Mouse (Mus musculus): ENCODE data around the gene Bcl2. TPM values are rescaled to one million over a fixed set of nuclear protein-coding genes. Genes with fewer than 3 reads are reported as not detected.

The Bcl2 gene
- polyA plus RNA-seq, 1 experiment = 4.7 TPM

- Histone ChIP-seq H3K27ac (ENCODE audit: insufficient read depth, low read length) (no peak overlapping the region), H3K4me1 (ENCODE audit: control insufficient read depth, insufficient read depth, low read length) (peaks cover 3% of the 10 kb centered on the region; the same call in 1 of the 2 replicates), H3K4me3 (ENCODE audit: insufficient read depth, low read length) (no peak overlapping the region)
- no peak for TF ChIP-seq POLR2A (IDR thresholded peaks at IDR 0.05; ENCODE audit: extremely low read depth, insufficient read depth, low read length)
- no peak for TF ChIP-seq CTCF (IDR thresholded peaks at IDR 0.05; ENCODE audit: extremely low read depth, insufficient read depth, low read length)
Observed at GRCm38 (mm10) chr1:106653441-106653860, 60.6 kb downstream of the Bcl2 start.

DNA sequence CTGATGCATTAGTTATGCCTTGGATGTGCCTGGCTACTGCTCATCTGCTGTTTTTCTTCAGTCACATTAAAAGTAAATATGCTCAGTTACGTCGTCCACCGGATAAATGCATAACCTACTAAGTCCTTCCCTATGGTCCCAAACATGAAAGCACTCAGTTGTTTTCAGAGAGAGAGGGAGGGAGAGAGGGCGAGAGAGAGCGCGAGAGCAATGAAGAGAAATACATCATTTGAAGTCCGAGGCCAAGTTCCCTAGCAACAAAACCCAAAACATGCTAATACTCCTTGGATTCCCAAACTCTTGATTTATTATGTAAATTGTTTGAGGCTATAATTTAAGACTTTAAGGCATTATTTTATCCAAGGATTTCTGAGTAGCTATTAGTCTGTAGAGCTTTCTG, 62.9 kb downstream of the Bcl2 start:
- Histone ChIP-seq H3K27ac (ENCODE audit: insufficient read depth, low read length) (no peak overlapping the region), H3K4me3 (ENCODE audit: insufficient read depth, low read length) (no peak overlapping the region), H3K4me1 (ENCODE audit: control insufficient read depth, insufficient read depth, low read length) (peaks cover 3% of the 10 kb centered on the region; the same call in 1 of the 2 replicates)
- TF ChIP-seq POLR2A (IDR thresholded peaks at IDR 0.05; ENCODE audit: extremely low read depth, insufficient read depth, low read length) = no peak
- no peak for TF ChIP-seq CTCF (IDR thresholded peaks at IDR 0.05; ENCODE audit: extremely low read depth, insufficient read depth, low read length)

DNA sequence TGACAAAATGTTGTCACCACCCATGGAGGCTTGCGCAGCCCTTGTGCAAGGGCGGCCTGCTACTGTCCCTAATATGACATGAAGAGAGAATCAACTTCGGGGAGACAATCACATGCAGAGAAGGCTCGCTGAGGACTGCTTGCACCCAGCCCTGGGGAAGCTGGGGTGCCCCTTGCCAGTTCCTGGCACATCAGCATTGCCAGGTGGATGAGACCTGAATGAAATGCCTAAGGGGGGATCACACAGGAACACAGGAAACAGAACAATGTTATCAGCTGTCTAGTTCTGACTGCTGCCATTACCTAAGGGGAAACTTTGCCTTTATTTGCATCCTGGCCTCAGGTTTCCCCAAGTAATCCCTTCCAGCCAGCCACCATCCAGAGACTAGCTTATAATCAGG, 63.6 kb downstream of the Bcl2 start:
- no peak overlapping the region for H3K27ac ChIP-seq (ENCODE audit: insufficient read depth, low read length)
- H3K4me3 ChIP-seq (ENCODE audit: insufficient read depth, low read length) = no peak overlapping the region
- peaks cover 3% of the 10 kb centered on the region; the same call in 1 of the 2 replicates for H3K4me1 ChIP-seq (ENCODE audit: control insufficient read depth, insufficient read depth, low read length)
- no peak for TF ChIP-seq POLR2A (IDR thresholded peaks at IDR 0.05; ENCODE audit: extremely low read depth, insufficient read depth, low read length)
- TF ChIP-seq CTCF (IDR thresholded peaks at IDR 0.05; ENCODE audit: extremely low read depth, insufficient read depth, low read length) = no peak

DNA sequence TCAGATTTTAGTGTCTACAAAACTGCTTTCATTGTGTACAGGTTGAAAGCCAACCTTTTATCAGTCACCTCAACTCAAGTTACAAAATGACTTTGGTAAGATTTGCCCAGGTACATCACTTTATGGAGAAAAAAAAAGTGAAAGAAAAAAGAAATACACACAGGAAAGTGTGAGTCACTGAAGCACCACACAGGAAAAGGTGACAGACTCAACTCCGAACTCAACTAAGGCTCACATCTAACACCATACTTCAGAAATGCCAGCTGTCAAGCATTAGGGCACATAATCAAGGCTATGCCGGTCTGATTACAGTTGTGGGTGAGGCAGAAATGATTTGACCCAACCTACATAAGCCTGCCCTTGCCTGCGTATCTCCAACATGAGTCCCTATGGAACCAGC, 66.7 kb downstream of the Bcl2 start:
- Histone ChIP-seq H3K4me3 (ENCODE audit: insufficient read depth, low read length) (no peak overlapping the region), H3K27ac (ENCODE audit: insufficient read depth, low read length) (no peak overlapping the region), H3K4me1 (ENCODE audit: control insufficient read depth, insufficient read depth, low read length) (no peaks in the 10 kb centered on the region)
- TF ChIP-seq CTCF (IDR thresholded peaks at IDR 0.05; ENCODE audit: extremely low read depth, insufficient read depth, low read length) = no peak
- TF ChIP-seq POLR2A (IDR thresholded peaks at IDR 0.05; ENCODE audit: extremely low read depth, insufficient read depth, low read length) = no peak

DNA sequence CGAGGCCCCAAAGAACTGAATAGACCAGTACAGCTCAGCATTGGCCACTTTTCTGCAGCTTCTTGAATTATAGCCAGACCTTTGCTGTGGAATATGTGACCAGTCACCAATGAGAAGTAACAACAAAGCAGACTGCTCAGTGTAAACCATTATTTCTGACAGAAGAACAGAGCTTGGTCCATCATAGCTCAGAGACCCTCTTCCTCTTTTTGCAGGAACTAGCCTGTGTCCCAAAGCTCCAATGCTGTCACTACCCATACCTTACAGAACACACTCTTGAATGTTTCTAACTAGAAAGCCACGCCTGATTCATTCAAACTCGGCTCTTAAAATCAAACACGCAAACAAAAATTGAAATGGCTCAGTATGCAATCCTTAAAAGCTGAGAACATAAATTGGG, 69.5 kb downstream of the Bcl2 start:
- no peak for TF ChIP-seq POLR2A (IDR thresholded peaks at IDR 0.05; ENCODE audit: extremely low read depth, insufficient read depth, low read length)
- TF ChIP-seq CTCF (IDR thresholded peaks at IDR 0.05; ENCODE audit: extremely low read depth, insufficient read depth, low read length) = no peak
- no peaks in the 10 kb centered on the region for H3K4me1 ChIP-seq (ENCODE audit: control insufficient read depth, insufficient read depth, low read length)
- H3K27ac ChIP-seq (ENCODE audit: insufficient read depth, low read length) = no peak overlapping the region
- H3K4me3 ChIP-seq (ENCODE audit: insufficient read depth, low read length) = no peak overlapping the region

DNA sequence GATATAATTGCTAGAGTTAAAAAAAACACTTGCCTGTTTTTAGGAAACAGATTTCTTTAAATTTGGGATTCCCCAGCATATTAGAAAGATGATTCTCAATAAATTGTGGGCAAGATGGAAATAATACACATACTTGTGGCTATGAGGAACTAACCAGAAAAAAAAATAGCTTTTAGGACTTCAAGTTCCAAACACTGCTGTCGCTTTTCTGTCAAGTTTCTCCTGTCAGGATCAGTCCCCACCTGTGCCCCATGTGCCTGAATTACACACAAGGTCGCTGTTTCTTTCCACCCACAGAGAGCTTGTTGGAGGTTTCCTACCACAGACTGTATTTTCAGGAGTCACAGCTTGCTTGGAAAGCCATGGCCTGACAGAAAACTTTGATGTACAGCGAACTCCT, 70.5 kb downstream of the Bcl2 start:
- Histone ChIP-seq H3K4me3 (ENCODE audit: insufficient read depth, low read length) (no peak overlapping the region), H3K4me1 (ENCODE audit: control insufficient read depth, insufficient read depth, low read length) (no peaks in the 10 kb centered on the region), H3K27ac (ENCODE audit: insufficient read depth, low read length) (no peak overlapping the region)
- TF ChIP-seq POLR2A (IDR thresholded peaks at IDR 0.05; ENCODE audit: extremely low read depth, insufficient read depth, low read length) = no peak
- no peak for TF ChIP-seq CTCF (IDR thresholded peaks at IDR 0.05; ENCODE audit: extremely low read depth, insufficient read depth, low read length)

DNA sequence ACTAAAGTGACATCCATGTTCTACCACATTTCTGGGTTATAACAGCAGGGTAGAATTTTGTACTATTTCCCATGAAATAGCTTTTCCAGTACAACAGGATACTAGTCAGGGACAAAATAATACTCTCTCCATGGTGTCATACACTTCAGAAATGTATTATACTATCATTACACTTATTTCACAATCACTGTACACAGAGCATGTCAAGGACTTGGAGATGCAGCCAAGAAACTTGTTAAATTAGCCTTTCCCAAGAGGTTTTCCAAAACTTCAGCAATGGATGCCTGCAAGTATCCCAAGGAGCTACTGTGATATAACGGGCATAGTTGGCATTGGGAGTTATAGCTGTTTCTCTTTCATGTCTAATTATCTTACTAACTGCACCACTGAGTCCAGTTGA, 73.5 kb downstream of the Bcl2 start:
- H3K4me3 ChIP-seq (ENCODE audit: insufficient read depth, low read length) = no peak overlapping the region
- TF ChIP-seq POLR2A (IDR thresholded peaks at IDR 0.05; ENCODE audit: extremely low read depth, insufficient read depth, low read length) (no peak), CTCF (IDR thresholded peaks at IDR 0.05; ENCODE audit: extremely low read depth, insufficient read depth, low read length) (no peak)
- no peak overlapping the region for H3K27ac ChIP-seq (ENCODE audit: insufficient read depth, low read length)
- H3K4me1 ChIP-seq (ENCODE audit: control insufficient read depth, insufficient read depth, low read length) = no peaks in the 10 kb centered on the region

GRCm38 (mm10) chr1:106637705-106638104, 76.4 kb downstream of the Bcl2 start:
- Histone ChIP-seq H3K4me3 (ENCODE audit: insufficient read depth, low read length) (no peak overlapping the region), H3K4me1 (ENCODE audit: control insufficient read depth, insufficient read depth, low read length) (no peaks in the 10 kb centered on the region), H3K27ac (ENCODE audit: insufficient read depth, low read length) (no peak overlapping the region)
- no peak for TF ChIP-seq POLR2A (IDR thresholded peaks at IDR 0.05; ENCODE audit: extremely low read depth, insufficient read depth, low read length)
- no peak for TF ChIP-seq CTCF (IDR thresholded peaks at IDR 0.05; ENCODE audit: extremely low read depth, insufficient read depth, low read length)

- Histone ChIP-seq H3K27ac (ENCODE audit: insufficient read depth, low read length) (no peak overlapping the region), H3K4me3 (ENCODE audit: insufficient read depth, low read length) (no peak overlapping the region)
- TF ChIP-seq CTCF (IDR thresholded peaks at IDR 0.05; ENCODE audit: extremely low read depth, insufficient read depth, low read length) = no peak
- no peak for TF ChIP-seq POLR2A (IDR thresholded peaks at IDR 0.05; ENCODE audit: extremely low read depth, insufficient read depth, low read length)
Observed at GRCm38 (mm10) chr1:106636714-106637113, 77.4 kb downstream of the Bcl2 start.

DNA sequence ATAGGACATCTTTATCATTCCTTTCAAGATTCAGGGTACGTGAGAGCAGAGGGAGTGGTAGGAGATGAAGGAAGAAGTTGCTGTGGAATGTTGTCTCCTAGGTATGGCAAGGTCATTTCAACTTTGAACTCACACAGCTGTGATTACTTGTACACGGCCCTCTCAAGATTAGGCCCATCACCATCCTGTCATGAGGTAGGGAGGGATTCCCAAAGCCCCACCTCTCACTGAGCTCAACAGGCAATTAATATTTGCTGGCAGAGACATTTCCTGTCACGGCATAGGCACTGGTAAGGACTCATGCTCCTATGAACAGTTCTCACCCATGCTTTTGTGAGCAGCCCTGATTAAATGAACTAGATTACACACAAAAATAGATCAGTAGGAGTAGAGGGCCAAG, 80.9 kb downstream of the Bcl2 start:
- Histone ChIP-seq H3K27ac (ENCODE audit: insufficient read depth, low read length) (no peak overlapping the region), H3K4me1 (ENCODE audit: control insufficient read depth, insufficient read depth, low read length) (peaks cover 8% of the 10 kb centered on the region), H3K4me3 (ENCODE audit: insufficient read depth, low read length) (no peak overlapping the region)
- no peak for TF ChIP-seq CTCF (IDR thresholded peaks at IDR 0.05; ENCODE audit: extremely low read depth, insufficient read depth, low read length)
- TF ChIP-seq POLR2A (IDR thresholded peaks at IDR 0.05; ENCODE audit: extremely low read depth, insufficient read depth, low read length) = no peak

More at GRCm38 (mm10) chr1:106636714-106637113, 77.4 kb downstream of the Bcl2 start:
- H3K4me1 ChIP-seq (ENCODE audit: control insufficient read depth, insufficient read depth, low read length) = no peaks in the 10 kb centered on the region
